Mouse (Mus musculus) right cerebral cortex, postnatal 14 days (tissue): ENCODE data around the gene Fgfr2.

Experiments used
- DNase-seq: peaks from one replicate; pipeline ENCODE4 v3.0.0; 2022

Fgfr2 gene

DNA sequence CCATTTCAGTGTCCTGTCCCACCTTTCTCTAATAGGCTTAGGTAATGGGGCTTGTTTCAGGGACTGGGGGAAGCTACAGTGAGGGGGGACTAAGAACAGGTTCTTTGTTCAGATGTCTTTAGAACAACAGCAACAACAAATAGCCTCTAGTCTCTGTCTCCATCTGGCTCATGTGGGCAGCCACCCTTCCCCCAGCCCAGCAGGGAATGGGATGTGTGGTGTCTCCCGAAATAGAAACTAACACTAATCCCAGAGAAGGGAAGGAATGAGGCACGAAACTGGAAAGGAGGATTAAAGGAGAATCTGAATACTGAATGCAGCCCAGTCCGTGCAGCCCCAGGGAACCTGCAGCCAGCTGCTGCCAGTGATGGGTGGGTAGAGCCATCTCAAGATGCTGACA is 2235.2 kb downstream of the Fgfr2 start:
- DNase-seq: peak; percentile 36

DNA sequence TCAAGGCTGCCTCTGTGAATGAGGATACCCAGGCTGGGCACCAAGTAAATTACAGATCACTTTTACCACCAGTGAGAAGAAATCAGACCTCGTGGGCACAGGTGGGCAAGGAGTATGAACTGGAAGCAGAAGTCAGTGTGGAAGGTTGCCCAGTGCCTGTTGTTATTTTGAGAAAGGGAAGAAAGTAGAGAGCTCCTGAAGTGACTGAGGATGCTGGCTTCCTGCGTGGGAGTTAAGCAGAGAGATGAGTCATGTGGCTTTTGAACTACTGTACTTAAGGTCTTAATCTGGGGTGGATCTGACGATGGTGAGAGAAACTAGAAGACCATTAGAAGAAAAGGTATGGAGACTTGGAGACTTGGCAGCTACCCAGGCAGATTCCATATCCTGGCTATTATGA is 2236.9 kb downstream of the Fgfr2 start:
- DNase-seq: no peak

DNA sequence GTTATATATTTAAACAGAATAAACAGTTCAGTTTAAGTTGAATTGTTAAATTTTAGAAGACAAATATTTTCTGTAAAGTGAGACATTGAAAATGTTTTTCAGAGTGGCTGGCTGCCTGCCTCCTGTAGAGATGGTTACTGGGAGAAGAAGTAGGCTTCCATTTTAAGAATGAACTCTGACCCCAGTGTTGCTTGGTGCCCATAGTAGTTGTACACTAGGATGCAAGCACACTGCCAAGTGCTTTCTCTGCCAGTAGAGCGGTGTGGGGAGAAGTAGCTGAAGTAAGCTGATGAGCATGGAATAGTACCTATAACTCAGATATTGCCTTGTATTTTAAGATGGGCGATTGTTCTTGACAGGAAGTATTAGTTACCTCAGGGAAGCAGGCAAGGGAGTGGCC is 2239.0 kb downstream of the Fgfr2 start:
- no peak for DNase-seq

DNA sequence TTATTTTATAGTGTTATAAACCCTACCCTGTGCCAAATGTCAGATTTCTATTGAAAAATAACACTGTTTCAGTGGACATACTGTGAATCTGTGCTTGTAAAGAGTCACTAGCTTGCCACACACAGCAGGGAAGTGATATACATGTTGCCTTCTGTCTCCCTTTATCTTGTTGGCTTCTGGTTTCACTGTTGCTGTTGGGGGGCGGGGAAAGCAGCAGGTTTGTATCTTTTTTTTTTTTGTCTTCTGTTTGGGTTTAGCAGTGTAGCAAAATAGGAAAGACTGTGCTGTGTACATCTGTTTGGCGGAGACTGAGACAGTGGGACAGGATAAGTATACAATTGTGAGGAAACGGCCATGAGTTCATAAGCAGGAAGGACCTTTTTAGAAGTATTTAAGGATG is 2255.9 kb downstream of the Fgfr2 start:
- DNase-seq: no peak

DNA sequence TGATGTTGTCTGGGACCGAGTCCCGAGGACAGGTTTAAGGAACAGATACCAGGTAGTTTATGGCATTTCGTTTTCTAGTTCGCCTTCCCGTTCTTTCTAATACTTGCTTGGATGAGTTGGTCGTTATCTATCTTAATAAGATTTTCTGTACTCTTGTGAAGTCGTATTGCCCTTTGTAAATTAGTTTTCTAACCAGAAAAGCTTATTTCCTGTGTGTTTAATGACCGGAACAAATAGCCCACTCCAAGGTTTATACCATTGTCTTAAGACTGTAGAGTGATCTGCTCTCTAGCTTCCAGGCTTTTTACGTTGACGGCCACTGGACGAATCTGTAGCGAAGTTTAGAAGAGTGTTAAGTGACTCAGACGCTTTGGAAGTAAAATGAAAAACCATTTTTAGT is 2256.5 kb downstream of the Fgfr2 start:
- no peak for DNase-seq

DNA sequence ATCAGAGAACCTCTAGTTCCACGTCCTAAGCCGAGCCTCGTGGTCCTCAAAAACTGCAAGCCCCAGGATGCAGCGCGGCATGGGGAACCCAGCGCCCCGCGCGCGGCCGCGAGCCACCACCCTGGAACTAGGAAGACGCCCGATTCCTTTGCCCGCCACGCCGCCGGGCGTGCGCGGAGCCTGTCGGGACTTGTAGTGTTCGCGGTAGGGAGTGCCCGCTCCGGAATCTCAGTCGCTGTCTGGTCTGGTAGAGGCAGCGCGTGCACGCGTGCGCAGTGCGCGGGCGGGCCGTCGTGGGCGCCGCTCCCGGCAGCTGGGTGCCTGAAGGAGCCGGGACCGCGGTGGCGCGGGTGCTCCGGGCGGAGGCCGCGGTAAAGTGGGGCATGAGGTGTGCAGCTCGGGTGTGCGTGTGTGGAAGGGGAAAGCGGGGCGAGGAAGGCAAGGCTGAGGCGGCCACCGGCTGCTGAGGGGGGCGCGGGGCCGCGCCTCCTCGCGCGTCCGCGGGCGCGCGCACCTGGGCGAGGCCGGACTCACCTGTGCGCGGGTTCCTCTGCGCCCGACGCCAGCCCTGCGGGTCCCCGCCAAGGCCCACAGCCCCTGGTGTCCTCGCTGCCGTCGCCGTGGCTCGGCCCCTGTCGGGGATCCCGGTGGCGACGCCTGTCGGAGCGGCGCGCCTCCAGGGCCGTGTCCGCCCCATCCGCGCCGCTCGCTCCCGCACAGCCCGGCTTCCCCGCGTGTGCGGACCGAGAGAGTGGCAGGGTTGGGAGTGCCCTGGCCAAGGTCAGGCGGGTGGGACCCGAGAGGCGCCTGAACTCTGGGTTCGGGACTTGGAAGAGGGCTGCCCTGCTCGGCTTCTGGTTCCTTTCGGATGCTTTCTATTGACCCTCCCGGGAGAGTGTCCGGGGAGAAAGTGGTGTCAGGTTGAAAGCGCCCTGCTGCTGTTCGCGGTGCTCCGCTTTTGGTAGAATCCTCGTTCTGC is 2257.2 kb downstream of the Fgfr2 start, which contains the start of gene Plekha1:
Gene Plekha1 (plus strand): TSS at position 144 of the 979 bp plus-strand sequence.
- peak; percentile 96 for DNase-seq

DNA sequence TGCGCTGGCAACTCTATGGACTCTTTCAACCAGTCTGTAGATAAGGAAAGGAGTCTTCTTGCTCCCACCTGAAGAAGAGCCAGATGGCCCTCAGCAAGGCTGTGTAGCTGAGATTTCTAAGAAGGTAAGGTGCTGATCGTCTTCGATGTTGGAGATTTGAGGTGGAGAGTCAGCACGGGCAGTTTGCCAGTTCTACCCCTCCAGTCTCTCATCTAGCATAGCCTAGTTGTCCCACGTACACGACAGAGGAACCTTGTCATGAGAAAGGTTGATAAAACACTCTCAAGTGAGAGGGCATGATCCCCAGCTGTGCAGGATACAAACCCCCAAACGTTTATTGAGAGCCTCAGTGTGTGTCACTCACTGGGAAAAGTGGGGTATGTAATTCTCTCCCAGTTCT is 2258.4 kb downstream of the Fgfr2 start:
- DNase-seq: no peak

DNA sequence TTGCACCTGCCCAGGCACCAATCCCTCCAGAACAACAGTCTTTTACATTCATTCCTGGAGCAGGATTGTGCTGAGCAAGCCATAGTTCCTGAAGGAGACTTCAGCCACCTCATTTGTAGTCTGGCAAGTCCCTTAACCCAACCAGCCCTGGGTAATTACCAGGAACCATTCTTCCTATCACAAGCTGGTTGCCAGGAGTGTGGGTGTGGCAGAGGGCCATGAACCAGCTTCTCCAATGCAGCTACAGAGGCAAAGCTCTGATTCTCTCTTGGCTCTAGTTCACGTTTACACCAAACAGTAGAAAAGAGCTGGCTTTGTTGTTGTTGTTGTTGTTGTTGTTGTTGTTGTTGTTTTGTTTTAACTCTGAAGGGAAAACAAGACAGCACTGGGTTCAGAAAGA is 2260.6 kb downstream of the Fgfr2 start:
- no peak for DNase-seq

DNA sequence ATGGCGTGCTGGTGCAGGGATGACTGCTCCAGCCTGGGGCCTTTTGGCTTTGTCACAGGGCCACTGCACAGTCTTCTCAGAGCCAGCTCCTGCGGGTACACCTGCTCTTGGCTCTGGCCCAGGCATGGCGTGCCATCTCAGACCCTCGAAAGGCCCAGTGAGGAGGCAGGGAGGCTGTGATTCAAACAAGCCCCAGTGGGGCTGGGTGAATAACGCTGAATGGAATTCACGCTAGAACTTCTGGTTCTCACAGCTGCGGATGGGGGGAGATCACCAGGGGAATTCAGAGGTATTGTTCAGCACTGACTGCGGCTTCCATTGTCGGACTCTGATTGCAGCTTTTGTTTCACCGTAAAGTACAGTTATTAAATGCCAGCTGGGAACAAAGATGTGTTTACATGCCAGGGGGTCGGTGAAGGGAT is 2262.4 kb downstream of the Fgfr2 start:
- DNase-seq: no peak

DNA sequence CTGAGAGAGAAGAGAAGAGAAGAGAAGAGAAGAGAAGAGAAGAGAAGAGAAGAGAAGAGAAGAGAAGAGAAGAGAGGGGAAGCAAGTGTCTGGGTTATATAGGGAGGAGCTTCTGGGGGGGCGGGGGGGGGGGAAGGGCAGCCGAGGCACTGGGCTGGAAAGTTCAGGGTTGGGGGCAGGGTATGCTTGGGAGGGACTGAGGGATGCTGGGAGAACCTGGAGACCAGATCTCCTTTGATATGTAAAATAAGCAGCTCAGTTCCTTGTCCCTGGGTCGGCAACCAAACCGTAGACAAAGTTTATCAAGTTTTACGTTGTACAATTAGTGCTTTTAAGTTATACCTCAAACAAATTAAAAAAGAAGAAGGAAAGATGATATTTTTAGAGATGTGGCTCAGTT is 2263.2 kb downstream of the Fgfr2 start:
- DNase-seq: no peak

DNA sequence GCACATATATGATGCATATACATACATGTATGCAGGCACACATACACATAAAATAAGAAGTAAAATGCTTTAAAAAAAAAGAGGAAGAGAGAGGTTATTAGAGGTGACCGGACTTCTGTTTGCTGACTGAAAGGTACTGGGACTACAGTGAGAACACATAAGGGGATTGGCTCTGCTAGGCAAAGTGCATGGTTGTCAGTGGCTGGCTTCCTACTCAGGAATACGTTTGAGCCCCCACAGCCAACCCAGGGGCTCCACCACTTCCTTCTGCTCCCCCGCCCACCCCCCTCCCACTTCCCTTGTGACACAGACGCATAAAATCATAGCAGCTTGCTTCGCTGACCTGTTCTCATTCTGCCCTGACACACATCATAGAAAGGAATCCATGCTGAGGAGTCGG is 2265.2 kb downstream of the Fgfr2 start:
- DNase-seq: no peak

DNA sequence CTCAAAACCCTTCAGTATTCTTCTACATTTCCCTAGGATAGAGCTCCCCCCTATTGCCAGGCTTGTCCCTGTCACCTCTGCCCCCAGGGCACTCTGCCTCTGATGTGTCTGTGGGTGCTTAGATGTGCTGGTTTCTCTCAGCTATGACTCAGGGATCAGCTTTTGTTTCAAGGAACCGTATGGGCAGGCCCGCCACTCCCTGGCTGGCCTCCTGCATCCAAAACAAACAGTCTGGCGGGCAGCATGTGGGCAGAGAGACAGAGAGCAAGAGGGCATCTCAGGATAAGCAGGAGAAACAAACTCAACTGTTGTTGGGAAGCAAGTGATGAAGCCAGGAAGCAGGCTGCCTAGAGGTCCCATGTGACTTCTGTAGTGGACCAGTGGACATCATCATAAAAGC is 2267.5 kb downstream of the Fgfr2 start:
- DNase-seq: no peak

DNA sequence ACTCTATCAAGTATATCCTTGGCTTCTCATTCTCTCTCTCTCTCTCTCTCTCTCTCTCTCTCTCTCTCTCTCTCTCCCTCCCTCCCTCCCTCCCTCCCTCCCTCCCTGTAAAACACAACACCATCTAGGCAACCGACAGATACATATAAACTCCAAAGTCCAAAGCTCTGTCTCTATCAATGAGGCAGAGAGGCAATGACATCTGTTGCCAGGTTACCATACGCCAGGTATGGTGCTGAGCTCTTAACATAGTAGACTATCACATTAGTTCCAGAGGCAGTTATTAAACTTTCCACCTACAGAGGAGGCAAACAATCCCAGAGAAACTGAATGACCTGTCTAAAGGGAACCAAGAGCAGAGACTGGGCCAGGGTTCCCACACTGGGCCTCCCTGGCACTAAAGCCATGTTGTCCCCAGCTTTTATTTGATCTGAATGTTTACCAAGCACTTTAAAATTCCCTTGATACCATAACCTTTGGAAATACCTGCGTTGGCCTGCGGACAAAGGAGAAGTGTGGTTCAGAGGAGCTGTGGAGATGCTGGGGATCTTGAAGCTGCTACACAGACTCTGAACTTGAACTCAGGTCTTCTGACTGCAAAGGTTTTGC is 2268.4 kb downstream of the Fgfr2 start:
- DNase-seq: no peak

DNA sequence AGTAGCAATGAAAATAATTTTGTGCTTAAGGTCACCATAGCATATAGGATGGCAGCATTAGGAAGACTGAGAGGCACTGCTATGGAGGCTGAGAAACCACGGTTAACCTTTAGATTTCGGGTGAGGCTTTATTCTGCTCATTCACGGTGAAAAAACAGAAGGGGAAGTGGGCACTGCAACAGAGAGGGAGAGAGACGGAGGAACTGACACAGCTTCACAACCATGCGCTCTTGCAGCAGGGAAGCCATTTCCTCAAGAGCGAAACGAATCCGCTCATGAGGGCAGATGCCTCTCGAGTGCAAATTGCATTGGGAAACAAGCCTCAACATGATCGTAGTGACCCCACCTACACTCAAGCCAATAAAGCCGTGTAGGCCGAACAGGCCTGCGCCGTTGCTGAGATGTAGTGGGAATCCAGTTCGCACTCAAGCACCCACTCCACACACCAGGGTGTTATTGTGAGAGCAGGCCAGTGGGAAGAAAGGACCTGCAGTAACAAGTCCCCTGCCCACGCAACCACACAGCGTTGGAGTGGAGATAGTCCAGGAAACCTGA is 2275.9 kb downstream of the Fgfr2 start:
- no peak for DNase-seq

DNA sequence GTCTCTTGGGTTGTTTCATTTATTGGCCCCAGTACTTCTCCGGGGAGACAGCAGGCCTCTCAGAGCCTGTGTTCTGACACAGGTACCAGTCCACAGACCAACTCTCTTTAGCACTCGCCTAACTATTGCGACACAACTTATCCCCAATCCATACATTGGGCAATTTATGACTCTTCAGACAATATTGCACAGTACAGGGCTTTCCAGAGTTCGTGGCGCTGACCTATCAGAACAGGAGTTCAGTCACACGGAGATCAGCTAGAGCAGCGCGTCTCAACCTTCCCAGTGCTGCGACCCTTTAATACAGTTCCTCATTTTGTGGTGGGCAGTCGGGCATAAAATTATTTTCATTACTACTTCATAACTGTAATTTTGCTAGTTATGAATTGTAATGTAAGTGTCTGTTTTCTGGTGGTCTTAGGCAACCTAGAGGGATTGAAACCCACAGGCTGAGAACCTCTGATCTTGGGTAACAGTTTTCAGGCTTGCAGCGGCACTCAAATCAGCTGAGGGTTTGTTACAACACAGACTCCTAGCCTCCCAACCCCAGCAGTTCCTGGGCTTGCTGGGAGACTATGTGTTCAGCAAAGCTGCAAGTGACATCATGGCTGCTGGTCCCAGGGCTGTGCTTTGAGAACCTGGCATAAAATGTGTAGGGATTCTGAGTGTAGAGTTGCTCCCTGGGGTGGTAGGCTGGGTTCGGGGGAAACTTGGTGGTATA is 2283.6 kb downstream of the Fgfr2 start:
- no peak for DNase-seq

DNA sequence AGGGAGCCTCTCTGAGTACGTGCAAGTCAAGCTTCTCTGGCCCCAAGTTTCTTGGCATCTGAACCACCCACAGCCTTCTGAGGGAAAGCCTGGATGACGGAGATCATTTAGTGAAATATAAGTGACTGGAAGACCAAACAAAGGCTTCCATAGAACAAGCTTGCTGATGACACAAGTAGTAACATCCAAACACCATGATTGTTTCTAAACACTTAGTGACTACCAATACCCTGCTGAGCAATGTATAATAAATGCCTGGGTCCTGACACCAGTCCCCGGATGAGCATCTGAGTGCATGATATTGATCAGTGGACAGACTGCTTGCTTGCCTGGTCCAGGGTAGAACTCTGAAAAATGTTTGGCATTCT is 2284.5 kb downstream of the Fgfr2 start:
- DNase-seq: no peak

DNA sequence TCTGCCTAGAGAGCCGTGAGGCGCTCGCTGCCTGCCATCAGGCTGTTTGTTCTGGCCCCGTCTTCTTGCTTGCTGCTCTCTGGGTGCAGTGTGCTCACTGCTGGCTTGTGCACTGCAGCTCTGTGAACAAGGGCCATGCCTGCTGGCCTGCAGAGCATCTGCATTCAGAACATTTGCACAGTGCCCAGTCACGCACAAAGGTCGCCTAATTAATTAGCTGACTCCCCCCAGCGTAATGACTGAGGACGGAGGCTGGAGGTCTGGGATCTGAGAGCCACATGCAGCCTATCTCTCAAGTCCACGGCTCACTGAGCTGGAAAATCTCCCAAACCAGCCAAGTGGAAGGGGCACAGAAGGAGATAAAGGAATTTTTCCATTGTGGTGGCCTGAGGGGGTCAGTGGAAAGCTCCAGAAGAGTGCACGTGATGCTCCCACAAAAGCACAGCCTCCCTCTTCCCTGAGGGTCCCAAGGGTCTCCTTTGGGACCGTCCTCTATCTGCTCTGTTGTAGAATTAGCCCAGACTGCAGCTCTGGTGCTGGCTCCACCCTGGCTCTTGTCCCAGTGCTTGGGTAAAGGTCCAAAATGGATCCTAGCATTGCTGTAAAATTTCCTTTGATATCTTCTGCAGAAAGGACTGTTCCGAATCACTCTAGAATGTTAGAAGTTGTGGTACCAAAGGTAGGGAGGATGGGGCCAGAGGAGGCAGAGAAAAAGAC is 2285.1 kb downstream of the Fgfr2 start:
- DNase-seq: no peak

DNA sequence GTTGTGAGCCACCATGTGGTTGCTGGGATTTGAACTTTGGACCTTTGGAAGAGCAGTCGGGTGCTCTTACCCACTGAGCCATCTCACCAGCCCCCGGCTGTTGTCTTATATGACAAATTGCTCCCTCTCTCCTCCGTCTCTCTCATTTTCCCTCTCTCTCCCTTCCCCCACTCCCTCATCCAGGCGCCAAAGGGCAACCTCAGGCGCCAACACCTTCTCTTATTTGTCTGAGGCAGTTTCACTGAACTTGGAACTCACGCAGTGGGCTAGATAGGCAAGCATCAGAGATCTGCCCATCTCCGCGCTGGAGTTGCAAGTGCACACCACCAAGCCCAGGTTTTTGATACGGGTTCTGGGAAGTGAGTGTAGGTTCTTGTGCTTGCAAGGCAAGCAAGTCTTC is 2287.1 kb downstream of the Fgfr2 start:
- no peak for DNase-seq

DNA sequence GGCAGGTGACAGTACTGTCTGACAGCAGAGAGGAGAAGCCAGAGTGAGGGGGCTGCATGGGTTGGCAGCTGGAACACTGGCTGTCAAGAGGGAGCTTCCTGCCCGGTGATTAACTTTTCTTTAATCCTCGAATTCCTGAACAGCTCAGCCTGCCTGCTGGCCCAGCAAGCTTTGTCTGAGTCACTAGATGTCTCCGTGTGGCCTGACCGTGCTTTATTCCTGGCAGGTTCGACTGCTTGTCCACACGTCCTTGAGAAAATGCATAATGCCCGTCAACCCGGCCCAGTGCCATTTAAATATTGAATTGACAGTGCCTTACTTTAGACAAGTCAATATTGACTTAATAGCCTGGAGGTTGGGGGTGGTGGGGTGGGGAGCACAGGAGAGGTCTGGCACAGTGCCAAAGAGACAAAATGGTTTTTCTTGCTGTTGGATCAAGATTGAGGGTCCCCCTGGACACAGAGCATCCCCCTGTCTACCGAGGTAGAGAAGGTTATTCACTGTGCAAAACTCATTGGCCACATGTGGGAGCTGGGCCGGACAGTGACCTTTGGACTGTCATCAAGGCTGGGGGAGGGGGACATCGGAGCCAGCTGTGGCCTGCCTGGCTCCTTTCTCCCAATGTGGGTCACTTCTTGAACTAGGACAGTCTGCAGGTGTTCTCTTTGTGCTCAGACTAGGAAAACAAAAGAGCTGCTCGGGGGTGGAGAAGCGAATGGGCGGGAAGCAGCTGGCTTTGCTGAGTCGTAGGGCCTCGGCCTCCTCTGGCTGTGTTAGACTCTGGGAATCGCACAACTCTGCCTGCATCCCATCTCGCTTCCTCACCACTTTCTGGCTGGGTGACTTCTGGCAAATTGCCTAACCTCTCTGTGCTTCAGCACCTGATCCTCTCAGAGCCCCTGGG is 2287.9 kb downstream of the Fgfr2 start:
- DNase-seq: no peak

DNA sequence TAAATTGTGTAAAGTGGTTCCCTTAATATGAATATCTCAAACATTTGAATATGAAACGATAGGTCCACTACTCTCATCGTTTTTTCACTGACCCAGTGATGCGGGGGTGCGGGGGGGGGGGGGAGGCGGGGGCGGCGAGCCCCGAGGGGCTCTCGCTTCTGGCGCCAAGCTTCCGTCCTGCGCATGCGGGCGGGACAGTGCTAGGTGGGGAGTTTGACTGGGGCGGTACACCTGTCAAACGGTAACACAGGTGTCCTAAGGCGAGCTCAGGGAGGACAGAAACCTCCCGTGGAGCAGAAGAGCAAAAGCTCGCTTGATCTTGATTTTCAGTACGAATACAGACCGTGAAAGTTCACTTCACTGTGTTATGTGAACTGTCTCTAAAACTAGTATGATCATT is 2288.9 kb downstream of the Fgfr2 start:
- DNase-seq: peak; percentile 30

DNA sequence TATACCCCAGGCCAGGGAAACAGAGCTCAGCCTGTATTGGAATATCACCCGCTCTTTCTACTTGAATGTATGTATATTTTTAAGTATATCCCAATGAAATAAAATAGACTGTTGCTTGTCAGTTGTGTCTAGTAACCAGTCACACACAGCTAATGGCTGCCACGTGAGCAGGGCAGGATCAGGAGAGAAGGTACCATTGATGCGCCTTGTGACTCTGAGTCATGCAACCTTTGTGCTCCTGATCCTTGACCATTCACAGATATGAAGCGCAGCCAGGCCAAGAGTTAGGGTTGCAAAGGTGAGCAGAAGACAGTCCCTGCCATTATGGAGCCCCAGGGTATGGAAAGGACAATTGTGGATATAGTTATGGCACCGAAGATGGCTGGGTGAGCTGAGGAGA is 2291.6 kb downstream of the Fgfr2 start:
- no peak for DNase-seq

DNA sequence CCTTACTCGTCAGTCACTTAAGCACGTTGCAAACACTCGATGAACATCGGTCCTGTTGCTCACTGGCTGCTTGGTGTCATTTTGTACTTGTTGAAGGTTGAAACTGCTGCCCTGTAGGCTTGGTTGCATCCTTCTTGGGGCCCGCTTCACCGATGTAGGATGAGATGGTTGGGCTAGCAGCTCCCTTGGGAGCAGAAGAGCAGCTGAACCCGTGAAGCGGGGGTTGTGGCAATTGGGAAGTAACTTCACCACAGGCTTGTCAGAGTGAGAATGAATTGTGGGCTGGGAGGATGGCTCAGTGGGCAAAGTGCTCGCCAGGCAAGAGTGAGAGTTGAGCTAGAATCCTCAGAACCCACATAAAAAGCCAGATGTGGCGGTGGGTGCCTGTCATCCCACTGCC is 2294.7 kb downstream of the Fgfr2 start:
- no peak for DNase-seq
